Mouse (Mus musculus): ENCODE measurements at regions not wholly inside any gene's neighbourhood (a gene's known extent, or its start where the extent isn't known, plus 50 kb on each side); places are given as distances from the start of the nearest gene placed in this dataset.

- ATAC-seq (replicated peaks; ENCODE audit: low FRiP score, poor library complexity, severe bottlenecking) = no peak
Measured at GRCm38 (mm10) chr15:5506848-5507544, 263.0 kb upstream of the Ptger4 start.

- no peak for ATAC-seq (replicated peaks; ENCODE audit: low FRiP score, poor library complexity, severe bottlenecking)
Measured at GRCm38 (mm10) chr15:5507545-5507913, 263.5 kb upstream of the Ptger4 start.

- ATAC-seq (replicated peaks; ENCODE audit: low FRiP score, poor library complexity, severe bottlenecking) = no peak
Measured at GRCm38 (mm10) chr15:5510056-5510455, 266.1 kb upstream of the Ptger4 start.

DNA sequence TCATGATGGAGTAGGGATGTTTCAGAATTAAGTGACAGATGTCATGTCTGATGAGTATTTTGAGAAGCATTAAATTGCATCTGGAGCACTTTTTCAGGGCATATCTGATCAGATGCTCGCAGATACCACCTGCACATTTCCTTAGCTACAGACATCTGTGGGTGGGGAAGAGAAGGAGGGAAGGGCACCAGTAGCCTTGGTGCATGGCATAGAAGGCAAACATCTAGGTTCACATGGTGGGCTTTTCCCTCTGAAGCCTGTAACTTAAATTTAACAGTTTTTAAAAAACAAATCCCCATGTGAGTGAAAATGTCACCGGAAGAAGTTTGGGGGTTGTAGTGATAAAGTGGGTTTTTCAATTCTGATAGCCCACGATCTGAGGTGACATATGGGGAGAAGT lies 267.1 kb upstream of the Ptger4 start:
- ATAC-seq (replicated peaks; ENCODE audit: low FRiP score, poor library complexity, severe bottlenecking) = no peak

DNA sequence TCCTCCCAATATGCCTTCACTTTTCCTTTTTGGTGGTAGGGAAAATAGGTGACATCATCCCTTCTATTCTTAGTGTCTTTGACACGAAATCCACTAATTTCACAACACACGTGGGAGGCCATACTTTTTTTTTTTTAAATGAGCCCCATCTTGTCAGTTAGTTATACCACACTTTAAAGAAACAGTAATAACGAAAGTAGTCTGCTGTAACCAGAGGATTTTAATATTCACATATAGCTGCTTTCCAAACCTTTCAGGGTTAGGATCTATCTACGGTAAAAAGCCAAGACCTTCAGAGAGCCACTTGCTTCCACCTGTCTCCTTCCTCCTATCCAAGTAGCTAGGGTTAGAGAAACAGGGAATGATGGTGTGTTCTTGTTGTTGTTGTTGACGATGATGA lies 268.6 kb upstream of the Ptger4 start:
- ATAC-seq (replicated peaks; ENCODE audit: low FRiP score, poor library complexity, severe bottlenecking) = no peak

DNA sequence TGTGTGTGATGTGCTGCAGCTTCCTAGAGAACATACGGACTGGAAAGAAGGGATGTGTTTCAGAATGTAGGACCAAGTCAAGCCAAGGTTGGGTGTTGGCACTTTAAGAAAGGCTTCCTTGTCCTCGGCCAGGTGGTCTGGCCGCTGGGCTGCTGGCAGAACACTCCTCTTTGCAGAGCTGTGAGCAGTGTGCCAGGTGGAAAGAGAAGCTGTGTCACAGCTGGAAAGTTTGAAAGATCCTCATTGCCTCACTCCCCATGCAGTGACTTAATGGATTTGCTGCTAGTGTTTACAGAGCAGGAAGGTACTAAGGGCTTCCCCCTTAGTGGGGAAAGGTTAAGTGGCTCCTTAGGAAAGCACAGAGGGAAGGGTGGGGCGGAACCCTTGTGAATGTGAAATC lies 269.2 kb upstream of the Ptger4 start:
- ATAC-seq (replicated peaks; ENCODE audit: low FRiP score, poor library complexity, severe bottlenecking) = no peak

DNA sequence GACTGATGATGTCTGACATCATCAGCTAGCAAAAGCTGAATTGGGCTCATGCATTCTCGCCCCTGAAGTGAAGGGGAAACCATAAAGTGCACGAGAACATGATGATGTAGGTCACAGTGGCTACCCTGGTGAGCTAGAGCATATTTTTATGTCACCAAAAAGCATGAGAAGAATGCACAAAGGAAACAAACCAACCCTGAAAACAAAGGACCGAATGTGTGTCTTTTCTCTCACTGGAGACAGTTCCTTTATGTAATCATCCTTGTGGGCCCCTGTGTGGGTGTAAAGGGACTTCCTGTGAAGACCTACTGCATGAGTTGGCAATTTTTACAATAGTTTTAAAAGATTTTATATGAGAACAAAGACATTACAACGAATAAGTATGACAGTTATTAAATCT lies 270.2 kb upstream of the Ptger4 start:
- no peak for ATAC-seq (replicated peaks; ENCODE audit: low FRiP score, poor library complexity, severe bottlenecking)

DNA sequence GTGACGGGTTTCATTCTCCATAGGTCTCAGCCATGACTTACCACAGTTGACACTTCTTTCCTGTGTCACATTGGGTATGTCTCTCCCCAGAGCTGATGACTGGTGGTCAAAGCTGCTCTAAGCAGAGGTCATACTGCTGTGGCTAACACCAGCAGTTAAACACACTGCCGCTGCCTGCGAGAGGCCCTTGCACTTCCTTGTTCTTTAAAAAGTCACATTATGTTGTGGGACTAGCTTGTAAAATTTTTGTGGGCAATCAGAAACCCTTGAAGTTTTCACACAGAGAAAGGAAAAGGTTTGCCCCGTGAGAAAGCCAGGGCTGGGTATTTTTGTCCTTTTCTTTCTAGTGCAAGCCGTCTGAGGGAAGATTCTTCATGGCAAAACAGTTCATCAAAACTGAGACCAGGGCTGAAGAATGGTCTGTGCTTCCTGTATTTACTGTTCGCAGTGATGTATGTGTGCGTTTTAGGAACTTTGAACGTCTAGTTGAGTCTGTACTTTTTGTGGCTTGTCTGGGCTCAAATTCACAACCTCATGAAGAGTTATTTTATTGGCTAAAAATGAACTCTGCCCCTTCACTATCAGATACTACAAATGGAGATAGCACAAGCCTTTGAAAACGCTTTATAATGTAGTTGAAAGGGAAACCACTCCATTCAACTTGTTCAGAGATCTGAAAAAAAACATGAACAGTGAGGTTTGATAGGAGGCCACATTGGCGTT lies 273.4 kb upstream of the Ptger4 start:
- ATAC-seq (replicated peaks; ENCODE audit: low FRiP score, poor library complexity, severe bottlenecking) = no peak

GRCm38 (mm10) chr15:5519552-5519951 lies 275.6 kb upstream of the Ptger4 start:
- no peak for ATAC-seq (replicated peaks; ENCODE audit: low FRiP score, poor library complexity, severe bottlenecking)

GRCm38 (mm10) chr15:5519997-5520396 lies 276.0 kb upstream of the Ptger4 start:
- ATAC-seq (replicated peaks; ENCODE audit: low FRiP score, poor library complexity, severe bottlenecking) = 0 out of 2 replicates have a peak, but pooled peaks have one; percentile 55

- no peak for ATAC-seq (replicated peaks; ENCODE audit: low FRiP score, poor library complexity, severe bottlenecking)
Measured at GRCm38 (mm10) chr15:5528619-5529018, 284.6 kb upstream of the Ptger4 start.

- ATAC-seq (replicated peaks; ENCODE audit: low FRiP score, poor library complexity, severe bottlenecking) = no peak
Measured at GRCm38 (mm10) chr15:5533656-5534055, 289.7 kb upstream of the Ptger4 start.

- ATAC-seq (replicated peaks; ENCODE audit: low FRiP score, poor library complexity, severe bottlenecking) = no peak
Measured at GRCm38 (mm10) chr15:5537432-5537831, 293.4 kb upstream of the Ptger4 start.

GRCm38 (mm10) chr15:5539301-5539928 lies 295.4 kb upstream of the Ptger4 start:
- ATAC-seq (replicated peaks; ENCODE audit: low FRiP score, poor library complexity, severe bottlenecking) = no peak

DNA sequence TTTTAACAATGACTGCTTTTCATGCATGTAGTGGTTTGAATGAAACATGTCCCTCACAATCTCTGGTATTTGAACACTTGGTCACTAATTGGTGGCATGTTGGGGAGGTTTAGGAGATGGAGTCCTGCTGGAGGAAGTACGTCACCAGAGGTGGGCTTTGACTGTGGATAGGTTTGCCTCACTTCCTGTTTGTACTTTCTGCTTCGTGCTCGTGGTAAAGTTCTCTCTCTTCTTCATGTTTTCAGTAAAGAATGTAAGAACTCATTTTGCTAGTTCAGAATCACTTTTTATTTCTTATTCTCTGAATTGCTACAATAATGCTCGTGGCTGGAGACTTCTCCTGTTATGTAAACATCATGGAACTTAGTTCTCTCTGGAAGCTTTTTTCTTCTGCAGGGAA lies 310.5 kb upstream of the Ptger4 start:
- ATAC-seq (replicated peaks; ENCODE audit: low FRiP score, poor library complexity, severe bottlenecking) = no peak

- ATAC-seq (replicated peaks; ENCODE audit: low FRiP score, poor library complexity, severe bottlenecking) = no peak
Measured at GRCm38 (mm10) chr15:5554926-5555325, 310.9 kb upstream of the Ptger4 start.

- no peak for ATAC-seq (replicated peaks; ENCODE audit: low FRiP score, poor library complexity, severe bottlenecking)
Measured at GRCm38 (mm10) chr15:5555381-5556066, 311.5 kb upstream of the Ptger4 start.

DNA sequence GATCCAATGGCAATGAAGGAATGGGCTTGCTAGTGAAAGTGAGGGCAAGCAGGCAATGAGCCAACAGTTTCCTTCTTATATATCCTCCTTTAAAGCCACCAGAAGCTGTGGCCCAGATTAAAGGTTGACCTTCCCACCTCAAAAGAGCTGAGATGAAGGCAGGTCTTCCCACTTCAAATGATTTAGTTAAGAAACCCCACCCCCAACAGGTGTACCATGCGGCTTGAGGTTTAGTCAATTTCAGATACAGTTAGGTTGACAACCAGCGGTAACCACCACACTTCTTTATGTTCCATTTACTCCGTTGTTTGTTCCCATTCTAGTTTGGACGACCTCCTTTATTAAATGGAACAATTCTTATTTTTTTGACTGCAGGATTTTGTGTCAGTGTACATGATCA lies 317.8 kb upstream of the Ptger4 start:
- ATAC-seq (replicated peaks; ENCODE audit: low FRiP score, poor library complexity, severe bottlenecking) = no peak

GRCm38 (mm10) chr15:5574366-5574765 lies 330.4 kb upstream of the Ptger4 start:
- ATAC-seq (replicated peaks; ENCODE audit: low FRiP score, poor library complexity, severe bottlenecking) = no peak

GRCm38 (mm10) chr15:5579559-5579958 lies 335.6 kb upstream of the Ptger4 start:
- ATAC-seq (replicated peaks; ENCODE audit: low FRiP score, poor library complexity, severe bottlenecking) = no peak

GRCm38 (mm10) chr15:5580416-5580815 lies 336.4 kb upstream of the Ptger4 start:
- no peak for ATAC-seq (replicated peaks; ENCODE audit: low FRiP score, poor library complexity, severe bottlenecking)
